Mouse (Mus musculus): ENCODE results near the gene Zfr2. TPM values are rescaled to one million over a fixed set of nuclear protein-coding genes. Genes with fewer than 3 reads are reported as not detected.
"Not testable (repeated sequence)": the region's sequence is repeated elsewhere in the genome, so short reads cannot be mapped to it uniquely, and the experiment has no call there.

The Zfr2 gene
- polyA plus RNA-seq, 1 experiment, result 34.4 TPM

- DNase-seq (ENCODE audit: low spot score), result no peak
These were observed 29.8 kb upstream of the Zfr2 start for GRCm38 (mm10) chr10:81202978-81203720.

- DNase-seq (ENCODE audit: low spot score), result no peak
These were observed 28.8 kb upstream of the Zfr2 start for GRCm38 (mm10) chr10:81204137-81204536.

GRCm38 (mm10) chr10:81210154-81210553 lies 22.8 kb upstream of the Zfr2 start:
- DNase-seq (ENCODE audit: low spot score), result no peak

GRCm38 (mm10) chr10:81216260-81216659 lies 16.7 kb upstream of the Zfr2 start:
- no peak for DNase-seq (ENCODE audit: low spot score)

- DNase-seq (ENCODE audit: low spot score), result no peak
These were observed 16.1 kb upstream of the Zfr2 start for GRCm38 (mm10) chr10:81216810-81217209.

- not testable (repeated sequence) for DNase-seq (ENCODE audit: low spot score)
These were observed 15.7 kb upstream of the Zfr2 start for GRCm38 (mm10) chr10:81217267-81217666.

GRCm38 (mm10) chr10:81217964-81218363 lies 15.0 kb upstream of the Zfr2 start:
- DNase-seq (ENCODE audit: low spot score), result no peak

GRCm38 (mm10) chr10:81221402-81222015 lies 11.4 kb upstream of the Zfr2 start:
- DNase-seq (ENCODE audit: low spot score), result no peak

GRCm38 (mm10) chr10:81223731-81224130 lies 9.2 kb upstream of the Zfr2 start:
- not testable (repeated sequence) for DNase-seq (ENCODE audit: low spot score)

- no peak for DNase-seq (ENCODE audit: low spot score)
These were observed 3.1 kb upstream of the Zfr2 start for GRCm38 (mm10) chr10:81229735-81230437.

- no peak for DNase-seq (ENCODE audit: low spot score)
These were observed 2.3 kb upstream of the Zfr2 start, which contains the start of gene Atcay for GRCm38 (mm10) chr10:81230438-81231332. Gene Atcay (minus strand): TSS chr10:81230833.

GRCm38 (mm10) chr10:81231436-81231835 lies 1.5 kb upstream of the Zfr2 start:
- no peak for DNase-seq (ENCODE audit: low spot score)

- DNase-seq (ENCODE audit: low spot score), result no peak
These were observed 251 bp downstream of the Zfr2 start for GRCm38 (mm10) chr10:81233226-81233585.

- DNase-seq (ENCODE audit: low spot score), result no peak
These were observed 1.3 kb downstream of the Zfr2 start for GRCm38 (mm10) chr10:81234206-81234605.

- DNase-seq (ENCODE audit: low spot score), result no peak
These were observed 3.7 kb downstream of the Zfr2 start for GRCm38 (mm10) chr10:81236471-81237268.

- DNase-seq (ENCODE audit: low spot score), result no peak
These were observed 5.7 kb downstream of the Zfr2 start for GRCm38 (mm10) chr10:81238618-81239017.

GRCm38 (mm10) chr10:81240876-81241275 lies 7.9 kb downstream of the Zfr2 start:
- DNase-seq (ENCODE audit: low spot score), result no peak

GRCm38 (mm10) chr10:81242021-81242420 lies 9.1 kb downstream of the Zfr2 start:
- DNase-seq (ENCODE audit: low spot score), result no peak

- no peak for DNase-seq (ENCODE audit: low spot score)
These were observed 11.2 kb downstream of the Zfr2 start for GRCm38 (mm10) chr10:81244146-81244545.

GRCm38 (mm10) chr10:81244595-81244994 lies 11.6 kb downstream of the Zfr2 start:
- DNase-seq (ENCODE audit: low spot score), result peak; percentile 70

GRCm38 (mm10) chr10:81245166-81245565 lies 12.2 kb downstream of the Zfr2 start:
- no peak for DNase-seq (ENCODE audit: low spot score)
